Mouse (Mus musculus): Measurements from ENCODE around the gene Nosip. TPM values are rescaled to one million over a fixed set of nuclear protein-coding genes. Genes with fewer than 3 reads are reported as not detected.

Nosip gene
- total and polyA plus RNA-seq, 3 experiments: 72.4 to 86.8 (median 81.4) TPM

GRCm38 (mm10) chr7:45058607-45059571, 3.3 kb upstream of the Nosip start:
- in situ Hi-C loops (cut with MboI; ENCODE audit: low pct_ligation_motif_present, low pct_unique_long_range_greater_than_20kb, low sequenced_read_pairs): no loop called here

GRCm38 (mm10) chr7:45060632-45061122, 1.6 kb upstream of the Nosip start:
- in situ Hi-C loops (cut with MboI; ENCODE audit: low pct_ligation_motif_present, low pct_unique_long_range_greater_than_20kb, low sequenced_read_pairs) (no loop called here), dilution Hi-C loops (cut with MboI; ENCODE audit: extremely low pct_ligation_motif_present, extremely low pct_unique_long_range_greater_than_20kb, low sequenced_read_pairs) (no loop called here)
- peaks cover 30% of the 10 kb centered on the region for H3K79me2 ChIP-seq (replicated peaks; ENCODE audit: control insufficient read depth, extremely low read depth, insufficient read depth, poor library complexity, severe bottlenecking)
- 0 out of 2 replicates have a peak overlapping the region, but pooled peaks have one; percentile 53 for H3K9ac ChIP-seq (ENCODE audit: insufficient read depth, low read depth)
- no peak for TF ChIP-seq KAT2A (IDR thresholded peaks at IDR 0.05; ENCODE audit: insufficient replicate concordance, low read length)
- TF ChIP-seq POLR2A (IDR thresholded peaks at IDR 0.05; ENCODE audit: low read depth, low read length): no peak
- no peak for TF ChIP-seq MXI1 (IDR thresholded peaks at IDR 0.05; ENCODE audit: low read depth, low read length)
- TF ChIP-seq NRF1 (IDR thresholded peaks at IDR 0.05; ENCODE audit: low read depth, low read length): no peak
- TF ChIP-seq MEF2A (IDR thresholded peaks at IDR 0.05; ENCODE audit: borderline replicate concordance, low read depth, low read length): no peak
- no peak for TF ChIP-seq ZKSCAN1 (IDR thresholded peaks at IDR 0.05; ENCODE audit: borderline replicate concordance, low read depth, low read length)
- no peak for TF ChIP-seq CTCF (conservative IDR thresholded peaks at IDR 0.05 in 1 of 2, IDR thresholded peaks at IDR 0.05 in 1 of 2; ENCODE audit: low read depth in 2 of 2, low read length in 2 of 2)
- no peak for TF ChIP-seq ZC3H11A (IDR thresholded peaks at IDR 0.05; ENCODE audit: low read depth, low read length)
- no peaks in the 10 kb centered on the region for H3K9me3 ChIP-seq (replicated peaks; ENCODE audit: low read length)
- peaks cover 0 to 20% of the 10 kb centered on the region in 2 experiments for H3K36me3 ChIP-seq (replicated peaks in 1 of 2; ENCODE audit: control insufficient read depth in 1 of 2, insufficient read depth in 1 of 2, low read length in 1 of 2)
- H3K4me3 ChIP-seq (replicated peaks in 1 of 3; ENCODE audit: low read depth in 2 of 3, low read length in 2 of 3, poor library complexity in 1 of 3): no peak overlapping the region
- H3K27ac ChIP-seq (ENCODE audit: insufficient read depth, low read depth): no peak overlapping the region
- H3K27me3 ChIP-seq (replicated peaks): no peaks in the 10 kb centered on the region
- no peak overlapping the region for H3K4me2 ChIP-seq (ENCODE audit: insufficient read depth, low read depth, poor library complexity, severe bottlenecking)
- H3K4me1 ChIP-seq (ENCODE audit: control insufficient read depth in 1 of 2, insufficient read depth in 2 of 2): peaks cover 5 to 45% of the 10 kb centered on the region in 2 experiments
- DNase-seq (ENCODE audit: extremely low read depth): no peak

More at GRCm38 (mm10) chr7:45058607-45059571, 3.3 kb upstream of the Nosip start:
- Histone ChIP-seq H3K9me3 (replicated peaks; ENCODE audit: low read length) (no peaks in the 10 kb centered on the region), H3K36me3 (replicated peaks in 1 of 2; ENCODE audit: control insufficient read depth in 1 of 2, insufficient read depth in 1 of 2, low read length in 1 of 2) (peaks cover 0 to 7% of the 10 kb centered on the region in 2 experiments), H3K27me3 (replicated peaks) (no peaks in the 10 kb centered on the region), H3K4me3 (replicated peaks in 1 of 3; ENCODE audit: low read depth in 2 of 3, low read length in 2 of 3, poor library complexity in 1 of 3) (no peak overlapping the region), H3K79me2 (replicated peaks; ENCODE audit: control insufficient read depth, extremely low read depth, insufficient read depth, poor library complexity, severe bottlenecking) (peaks cover 14% of the 10 kb centered on the region), H3K4me1 (ENCODE audit: control insufficient read depth in 1 of 2, insufficient read depth in 2 of 2) (peaks cover 4 to 36% of the 10 kb centered on the region in 2 experiments), H3K27ac (ENCODE audit: insufficient read depth, low read depth) (no peak overlapping the region), H3K9ac (ENCODE audit: insufficient read depth, low read depth) (no peak overlapping the region), H3K4me2 (ENCODE audit: insufficient read depth, low read depth, poor library complexity, severe bottlenecking) (no peak overlapping the region)
- dilution Hi-C loops (cut with MboI; ENCODE audit: extremely low pct_ligation_motif_present, extremely low pct_unique_long_range_greater_than_20kb, low sequenced_read_pairs): no loop called here
- no peak for DNase-seq (ENCODE audit: extremely low read depth)
- TF ChIP-seq MAX (IDR thresholded peaks at IDR 0.05; ENCODE audit: low read length): no peak
- TF ChIP-seq ZMIZ1 (IDR thresholded peaks at IDR 0.05; ENCODE audit: low read depth, low read length): no peak
- TF ChIP-seq KAT2A (IDR thresholded peaks at IDR 0.05; ENCODE audit: insufficient replicate concordance, low read length): no peak
- no peak for TF ChIP-seq IRF4 (IDR thresholded peaks at IDR 0.05; ENCODE audit: low read depth, low read length)
- no peak for TF ChIP-seq NRF1 (IDR thresholded peaks at IDR 0.05; ENCODE audit: low read depth, low read length)
- TF ChIP-seq MEF2A (IDR thresholded peaks at IDR 0.05; ENCODE audit: borderline replicate concordance, low read depth, low read length): no peak
- no peak for TF ChIP-seq JUN (IDR thresholded peaks at IDR 0.05; ENCODE audit: insufficient read depth, low read depth, low read length)
- no peak for TF ChIP-seq MYC (IDR thresholded peaks at IDR 0.05; ENCODE audit: low read depth, low read length)
- TF ChIP-seq HCFC1 (IDR thresholded peaks at IDR 0.05; ENCODE audit: low read depth, low read length): no peak
- TF ChIP-seq UBTF (IDR thresholded peaks at IDR 0.05; ENCODE audit: low read depth, low read length): no peak
- TF ChIP-seq ZNF384 (IDR thresholded peaks at IDR 0.05; ENCODE audit: low read depth, low read length): no peak
- no peak for TF ChIP-seq TBP (conservative IDR thresholded peaks at IDR 0.05; ENCODE audit: low read depth, low read length)
- no peak for TF ChIP-seq TCF12 (IDR thresholded peaks at IDR 0.05; ENCODE audit: low read depth, low read length)

Measured in CH12.LX (cell line).